Mouse (Mus musculus) megakaryocyte, embryonic 14.5 days (primary cell): ENCODE measurements around the gene Tmc4.

Experiments
- FLI1 ChIP-seq: IDR thresholded peaks from 2 replicates; pipeline ENCODE4 v1.6.1; 2012; ENCODE audit warnings: low read length, inconsistent platforms, mixed read lengths
- GATA1 ChIP-seq: IDR thresholded peaks from 3 replicates; pipeline ENCODE4 v1.6.1; 2012; ENCODE audit warnings: mixed read lengths, low read length, inconsistent platforms, borderline replicate concordance

DNA sequence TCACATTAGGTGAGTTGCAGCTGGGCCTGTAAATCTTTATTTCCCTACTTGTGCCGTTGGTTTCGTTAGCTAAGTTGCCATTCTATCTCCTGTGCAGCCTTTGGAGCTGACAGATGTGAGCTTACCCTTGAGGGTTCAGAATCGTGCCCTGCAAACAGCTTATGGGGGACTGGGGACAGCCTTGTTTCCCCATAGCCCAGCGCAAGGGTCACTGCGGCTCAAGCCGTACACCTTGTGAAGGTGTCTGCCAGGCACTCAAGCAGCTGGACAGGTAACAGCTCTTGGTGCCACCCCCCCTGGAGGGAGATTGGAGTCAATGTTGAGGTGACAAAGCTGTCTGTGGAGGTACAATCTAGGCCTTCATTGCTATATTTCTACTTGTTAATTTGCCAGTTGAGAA, 28.6 kb upstream of the Tmc4 start:
- no peak for TF ChIP-seq GATA1
- TF ChIP-seq FLI1, result no peak
